Mouse (Mus musculus): ENCODE results near the gene Dph3.
"Not testable (repeated sequence)": the region's sequence is repeated elsewhere in the genome, so short reads cannot be mapped to it uniquely, and the experiment has no call there.

The Dph3 gene

DNA sequence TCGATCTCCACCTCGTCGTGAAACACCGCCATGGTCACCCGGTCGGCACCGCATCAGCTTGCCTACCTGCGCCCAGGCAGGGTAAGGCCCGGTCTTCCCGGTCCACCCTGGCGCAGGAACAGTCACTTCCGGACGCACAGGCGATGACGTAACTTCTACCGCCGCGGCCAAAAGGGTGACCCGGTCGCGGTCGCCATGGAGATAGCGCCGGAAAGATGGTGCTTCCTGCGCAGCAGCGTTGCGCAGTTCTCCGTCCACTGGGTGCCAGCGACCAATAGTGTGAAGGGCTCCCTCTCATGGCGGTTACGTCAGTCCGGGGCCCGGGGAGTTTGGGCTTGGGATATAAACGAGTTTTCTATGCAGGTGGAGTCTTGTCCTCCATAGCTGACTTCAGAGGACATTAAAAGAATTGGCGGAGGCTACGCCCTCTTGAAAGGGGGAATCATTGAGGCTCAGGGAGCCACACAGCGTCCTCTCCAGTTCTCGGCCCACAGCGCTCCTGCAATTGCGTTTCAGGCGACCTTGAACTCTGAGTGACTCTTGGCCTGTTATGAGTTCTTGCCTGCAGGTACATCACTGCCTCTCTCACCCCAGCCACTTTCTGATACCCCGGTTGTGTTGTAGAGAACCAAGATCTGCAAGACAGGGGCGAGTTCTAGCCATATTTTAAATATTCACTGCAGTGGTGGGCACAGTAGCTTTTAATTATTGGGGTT is at the start of gene Dph3:
Gene Dph3 (minus strand): TSS at position 244 of the 716 bp plus-strand sequence.
- peak; percentile 99 for DNase-seq

DNA sequence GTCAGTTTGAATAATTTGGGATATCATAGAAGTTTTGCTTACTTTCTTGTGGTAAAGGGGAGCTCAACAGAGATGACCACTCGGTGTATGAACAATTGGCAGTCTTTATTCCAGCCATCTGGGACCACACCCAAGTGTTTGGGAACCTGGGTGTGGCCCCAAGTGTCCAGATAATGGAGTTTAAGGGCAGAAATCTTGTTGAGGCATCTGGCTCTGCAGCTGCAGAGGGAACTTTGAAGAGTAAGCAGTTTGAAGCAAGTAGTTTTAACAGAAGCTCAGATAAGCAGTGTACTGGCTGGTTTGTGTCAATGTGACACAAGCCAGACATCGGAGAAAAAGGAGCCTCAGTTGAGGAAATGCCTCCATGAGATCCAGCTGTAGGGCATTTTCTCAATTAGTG is 48.8 kb upstream of the Dph3 start:
- DNase-seq: no peak

GRCm38 (mm10) chr14:32131836-32132235 is 46.3 kb upstream of the Dph3 start:
- no peak for DNase-seq

- DNase-seq: no peak
Observed at GRCm38 (mm10) chr14:32128409-32128808, 42.9 kb upstream of the Dph3 start.

DNA sequence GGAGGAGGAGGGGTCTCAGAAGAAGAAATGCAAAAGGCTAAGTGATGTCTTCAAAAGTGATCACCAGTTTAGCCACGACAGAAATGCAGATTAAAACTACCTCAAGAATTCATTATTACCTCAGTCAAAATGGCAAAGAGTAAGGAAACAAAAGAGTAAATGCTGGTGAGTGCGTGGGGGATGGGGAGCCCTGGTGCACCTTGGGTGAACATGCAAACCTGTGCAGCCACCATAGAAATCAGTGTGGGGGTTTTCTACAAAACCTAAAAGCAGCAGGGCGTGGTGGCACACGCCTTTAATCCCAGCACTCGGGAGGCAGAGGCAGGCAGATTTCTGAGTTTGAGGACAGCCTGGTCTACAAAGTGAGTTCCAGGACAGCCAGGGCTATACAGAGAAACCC is 39.7 kb upstream of the Dph3 start:
- not testable (repeated sequence) for DNase-seq

- DNase-seq: no peak
Observed at GRCm38 (mm10) chr14:32124261-32124660, 38.7 kb upstream of the Dph3 start.

DNA sequence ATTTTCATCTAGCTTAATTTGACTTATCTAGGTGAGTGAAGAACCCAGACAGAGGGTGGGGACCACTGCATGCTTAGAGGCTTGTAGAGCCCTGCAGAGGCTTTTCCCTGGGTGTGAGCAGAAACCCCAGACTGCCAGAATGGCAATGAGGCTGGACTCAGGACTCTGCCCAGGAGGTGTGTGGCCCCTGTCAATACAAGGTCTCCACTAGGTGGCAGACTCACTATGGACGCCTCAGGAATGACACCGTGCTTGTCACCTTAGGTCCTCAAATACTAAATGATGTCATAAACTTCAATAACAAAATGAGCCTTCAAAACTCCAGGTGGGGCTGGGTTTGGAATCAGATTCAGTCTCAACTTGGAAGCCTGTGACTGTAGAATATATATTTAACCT is 36.4 kb upstream of the Dph3 start:
- DNase-seq: no peak

DNA sequence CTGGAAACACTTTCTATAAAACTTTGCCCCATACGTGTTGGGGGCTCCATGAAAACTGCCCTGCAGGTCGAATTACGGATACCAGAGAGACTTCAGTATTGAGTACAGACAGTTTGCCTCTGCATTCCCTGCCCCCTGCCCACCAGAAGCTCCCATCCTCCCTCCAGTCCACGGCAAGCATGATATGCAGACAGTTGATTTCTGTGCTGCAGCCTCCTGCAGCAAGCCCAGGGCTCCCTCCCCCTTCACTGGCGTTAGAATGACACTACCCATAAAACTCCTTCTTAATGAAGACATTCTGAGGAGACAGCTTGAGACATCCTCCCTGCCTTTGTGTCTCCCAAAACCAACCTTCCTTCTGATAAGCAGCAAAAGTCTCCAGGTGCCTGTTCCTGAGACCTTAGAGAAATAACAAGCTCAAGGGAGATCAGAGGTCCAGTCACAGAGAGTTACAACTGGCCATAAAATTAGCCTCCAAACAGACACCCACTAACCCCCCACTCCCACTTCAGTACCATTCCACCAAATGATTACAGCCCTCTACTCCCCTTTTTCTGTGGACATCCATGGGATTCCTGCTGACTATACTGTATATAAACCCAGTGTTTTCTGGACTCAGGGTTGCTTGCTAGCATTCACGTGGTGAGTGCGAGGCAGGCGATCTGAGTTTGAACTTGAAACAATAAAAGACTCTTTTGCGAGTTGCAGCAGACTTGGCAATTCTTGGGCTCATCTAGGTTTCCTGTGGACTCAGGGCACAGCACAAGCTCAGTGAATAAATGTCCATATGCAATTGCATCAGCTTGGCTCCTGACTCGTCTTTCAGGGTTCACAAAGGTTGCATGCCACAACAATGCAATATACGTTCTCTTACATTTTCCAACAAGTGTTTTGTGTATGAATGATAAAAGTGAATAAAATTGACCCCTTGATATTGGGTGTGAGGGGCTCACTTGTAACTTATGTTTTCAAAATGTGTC is 35.7 kb upstream of the Dph3 start:
- no peak for DNase-seq

DNA sequence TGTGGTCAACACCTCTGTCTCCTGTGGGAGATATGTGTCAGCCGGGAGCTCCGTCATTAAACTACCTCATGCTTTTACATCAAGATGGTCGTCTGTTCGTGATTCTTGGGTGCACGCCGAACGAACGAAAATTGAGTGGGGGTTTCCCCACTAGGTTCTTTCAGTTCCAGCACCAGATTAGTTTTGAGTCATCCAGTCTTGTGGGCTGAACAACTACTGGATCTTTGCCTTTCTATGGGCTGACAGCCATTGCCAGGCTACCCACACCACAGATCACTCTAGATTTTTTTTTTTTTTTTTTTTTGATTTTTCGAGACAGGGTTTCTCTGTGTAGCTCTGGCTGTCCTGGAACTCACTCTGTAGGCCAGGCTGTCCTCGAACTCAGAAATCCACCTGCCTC is 26.6 kb upstream of the Dph3 start:
- DNase-seq: not testable (repeated sequence)

- DNase-seq: no peak
Observed at GRCm38 (mm10) chr14:32106911-32107310, 21.4 kb upstream of the Dph3 start.

GRCm38 (mm10) chr14:32105663-32106062 is 20.1 kb upstream of the Dph3 start:
- peak; percentile 12 for DNase-seq

- no peak for DNase-seq
Observed at GRCm38 (mm10) chr14:32103556-32103955, 18.0 kb upstream of the Dph3 start.

- DNase-seq: no peak
Observed at GRCm38 (mm10) chr14:32098951-32099350, 13.4 kb upstream of the Dph3 start.

- no peak for DNase-seq
Observed at GRCm38 (mm10) chr14:32097691-32098090, 12.2 kb upstream of the Dph3 start.

GRCm38 (mm10) chr14:32096740-32097139 is 11.2 kb upstream of the Dph3 start:
- no peak for DNase-seq

GRCm38 (mm10) chr14:32095646-32096045 is 10.1 kb upstream of the Dph3 start:
- DNase-seq: no peak

DNA sequence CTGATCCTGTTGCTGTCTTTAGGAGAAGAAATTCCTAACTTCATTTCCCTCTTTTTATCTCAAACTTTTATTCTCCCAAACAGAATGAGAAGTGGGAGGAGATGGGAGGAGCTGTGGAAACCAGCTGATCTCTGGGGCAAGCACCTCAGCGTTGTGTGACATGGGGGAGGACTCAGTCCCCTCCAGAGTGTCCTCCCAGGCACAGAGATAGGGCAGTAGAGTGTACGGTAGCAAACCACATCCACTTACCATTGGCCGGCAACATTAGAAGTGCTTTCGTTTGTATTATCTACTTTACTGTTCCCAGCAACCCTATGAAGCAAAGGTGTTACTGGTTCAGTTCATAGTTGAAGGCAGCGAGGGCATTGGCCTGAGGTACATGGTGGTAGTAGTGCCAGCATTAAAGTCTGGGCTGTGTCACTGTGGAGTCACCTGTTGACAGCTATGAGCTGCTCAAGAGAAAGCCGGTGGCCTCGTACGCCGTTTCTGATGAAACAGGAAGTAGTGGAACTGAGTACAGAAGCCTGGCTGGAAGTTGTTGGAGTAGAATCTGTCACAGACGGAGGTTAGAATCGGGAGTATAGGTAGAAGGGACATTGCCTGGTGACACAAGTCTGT is 8.1 kb upstream of the Dph3 start:
- DNase-seq: no peak

GRCm38 (mm10) chr14:32093018-32093417 is 7.5 kb upstream of the Dph3 start:
- DNase-seq: no peak

DNA sequence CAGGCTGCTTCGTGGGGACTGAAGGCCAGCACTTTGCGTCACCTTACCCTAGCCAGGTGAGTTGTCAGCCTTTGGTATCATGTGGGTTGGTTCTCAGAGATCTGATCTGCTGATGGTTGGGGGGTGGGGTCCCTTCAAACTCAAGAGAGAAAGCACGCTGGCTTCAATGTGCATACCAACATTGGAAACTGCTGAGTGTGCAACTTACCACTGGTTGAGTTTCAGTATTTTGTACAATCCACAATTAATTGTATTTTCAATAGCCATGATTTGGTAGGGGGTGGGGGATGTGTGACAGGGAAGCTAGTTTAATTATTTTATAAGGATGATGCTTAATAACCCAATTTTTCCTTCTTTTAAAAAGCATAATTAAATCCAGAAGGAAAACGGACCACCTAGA is 6.2 kb upstream of the Dph3 start:
- DNase-seq: no peak

- no peak for DNase-seq
Observed at GRCm38 (mm10) chr14:32091124-32091523, 5.6 kb upstream of the Dph3 start.

DNA sequence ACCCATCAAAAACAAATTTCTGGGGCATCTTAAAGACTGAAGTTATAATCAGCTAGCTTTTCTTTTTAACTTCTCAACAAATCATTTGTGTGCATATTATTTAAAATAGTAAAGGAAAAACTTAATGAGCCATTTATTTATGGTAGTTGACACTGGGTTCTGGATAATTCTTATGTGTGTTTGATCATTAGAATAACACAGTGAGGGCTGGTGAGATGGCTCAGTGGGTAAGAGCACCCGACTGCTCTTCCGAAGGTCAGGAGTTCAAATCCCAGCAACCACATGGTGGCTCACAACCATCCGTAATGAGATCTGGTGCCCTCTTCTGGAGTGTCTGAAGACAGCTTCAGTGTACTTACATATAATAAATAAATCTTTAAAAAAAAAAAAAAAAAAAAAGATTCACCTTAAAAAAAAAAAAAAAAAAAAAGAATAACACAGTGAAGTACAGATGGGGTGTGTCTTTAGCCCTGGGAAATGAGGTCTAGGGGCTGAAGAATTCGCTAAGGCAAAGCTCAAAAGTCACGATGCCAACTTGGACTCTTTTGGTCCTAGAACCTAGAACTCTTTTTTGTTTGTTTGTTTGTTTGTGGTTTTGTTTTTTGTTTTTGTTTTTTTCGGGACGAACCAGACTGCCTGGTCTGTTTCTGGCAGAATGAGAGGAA is 2.2 kb upstream of the Dph3 start:
- not testable (repeated sequence) for DNase-seq

DNA sequence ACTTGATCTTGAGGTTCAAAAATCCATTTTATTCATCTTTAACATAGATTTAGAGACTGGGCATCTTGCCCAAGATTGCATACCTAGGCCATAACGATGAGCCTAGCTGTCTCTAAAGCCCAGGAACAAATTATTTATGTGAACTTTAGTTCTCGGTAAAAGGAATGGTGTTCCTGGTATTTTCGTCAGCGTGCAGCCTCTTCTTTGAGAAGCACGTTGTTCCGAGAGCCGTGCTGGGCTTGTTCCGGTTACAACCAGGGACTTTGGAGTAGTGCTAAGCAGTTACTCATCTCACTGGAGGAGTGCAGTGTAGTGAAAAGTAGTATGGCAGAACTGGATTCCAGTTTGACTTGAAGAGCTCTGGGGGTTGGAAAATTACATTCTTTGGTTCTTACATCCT is 697 bp upstream of the Dph3 start:
- no peak for DNase-seq
